Mouse (Mus musculus): ENCODE data around the gene Smchd1. TPM values are rescaled to one million over a fixed set of nuclear protein-coding genes. Genes with fewer than 3 reads are reported as not detected.

The Smchd1 gene
- polyA plus RNA-seq, 1 experiment from 2014 or later, result 90.1 TPM

DNA sequence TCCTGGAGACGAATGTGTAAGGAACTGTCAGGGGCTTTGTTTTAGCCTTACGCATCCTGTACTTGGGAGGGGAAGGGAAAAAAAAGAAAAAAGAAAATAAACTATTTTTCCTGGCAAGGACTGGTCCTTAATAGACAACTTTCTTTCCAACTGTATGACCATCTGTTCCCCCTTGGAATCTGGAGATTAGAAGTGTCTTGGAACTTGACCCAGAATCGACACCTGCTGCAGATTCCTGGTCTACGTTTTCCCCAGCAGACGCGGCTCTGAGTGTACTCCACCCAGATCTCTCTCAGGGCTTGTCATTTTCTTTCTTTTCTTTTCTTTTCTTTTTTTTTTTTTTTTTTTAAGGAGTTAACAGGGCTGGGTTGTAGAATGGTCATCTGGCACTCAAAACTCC is 171.7 kb downstream of the Smchd1 start:
- Histone ChIP-seq H3K9me3 (no peaks in the 10 kb centered on the region), H3K27me3 (replicated peaks; ENCODE audit: low read depth, poor library complexity, severe bottlenecking) (no peaks in the 10 kb centered on the region), H3K4me3 (no peak overlapping the region), H3K36me3 (replicated peaks) (peaks cover 37% of the 10 kb centered on the region), H3K27ac (replicated peaks) (no peak overlapping the region), H3K4me1 (peaks cover 15% of the 10 kb centered on the region)
- DNase-seq (ENCODE audit: low spot score), result peak; percentile 4
- 74% methylated on average over 6 of the region's 6 CpGs for WGBS

GRCm38 (mm10) chr17:71301413-71301812 is 173.7 kb downstream of the Smchd1 start:
- H3K27me3 ChIP-seq (replicated peaks; ENCODE audit: low read depth, poor library complexity, severe bottlenecking), result no peaks in the 10 kb centered on the region
- WGBS, result 67% methylated on average over 5 of the region's 5 CpGs
- H3K4me1 ChIP-seq, result peaks cover 13% of the 10 kb centered on the region
- no peaks in the 10 kb centered on the region for H3K9me3 ChIP-seq
- no peak overlapping the region for H3K27ac ChIP-seq (replicated peaks)
- no peak overlapping the region for H3K4me3 ChIP-seq
- no peak for DNase-seq (ENCODE audit: low spot score)
- H3K36me3 ChIP-seq (replicated peaks), result peaks cover 40% of the 10 kb centered on the region

- no peak for DNase-seq (ENCODE audit: low spot score)
- WGBS, result 82% methylated on average over 2 of the region's 2 CpGs
- Histone ChIP-seq H3K27me3 (replicated peaks; ENCODE audit: low read depth, poor library complexity, severe bottlenecking) (no peaks in the 10 kb centered on the region), H3K9me3 (no peaks in the 10 kb centered on the region), H3K27ac (replicated peaks) (no peak overlapping the region), H3K36me3 (replicated peaks) (peaks cover 37% of the 10 kb centered on the region), H3K4me3 (no peak overlapping the region), H3K4me1 (peaks cover 9% of the 10 kb centered on the region)
Observed at GRCm38 (mm10) chr17:71300338-71300737, 174.8 kb downstream of the Smchd1 start.

DNA sequence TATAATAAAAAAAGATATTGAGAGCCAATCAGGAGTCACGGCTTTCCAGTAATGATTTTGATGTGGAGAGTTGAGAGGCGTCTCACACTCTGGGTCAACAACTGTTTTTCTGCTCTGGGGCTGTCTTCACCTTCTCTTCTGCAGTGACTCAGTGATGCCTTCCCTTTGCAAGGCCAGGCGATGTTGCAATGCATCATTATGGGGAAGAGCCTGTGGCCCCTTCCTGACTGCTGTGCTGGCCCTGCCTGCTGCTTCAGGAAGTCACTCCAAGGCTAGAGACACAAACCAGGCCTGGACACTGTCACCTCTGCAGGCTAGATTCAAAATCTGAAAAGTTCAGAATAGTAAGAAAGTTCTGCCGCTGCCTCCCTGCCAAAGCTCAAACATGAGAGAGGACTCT is 175.3 kb downstream of the Smchd1 start:
- H3K27ac ChIP-seq (replicated peaks), result no peak overlapping the region
- DNase-seq (ENCODE audit: low spot score), result no peak
- no peak overlapping the region for H3K4me3 ChIP-seq
- WGBS, result 89% methylated on average over 4 of the region's 4 CpGs
- H3K27me3 ChIP-seq (replicated peaks; ENCODE audit: low read depth, poor library complexity, severe bottlenecking), result no peaks in the 10 kb centered on the region
- H3K4me1 ChIP-seq, result peaks cover 9% of the 10 kb centered on the region
- peaks cover 33% of the 10 kb centered on the region for H3K36me3 ChIP-seq (replicated peaks)
- no peaks in the 10 kb centered on the region for H3K9me3 ChIP-seq

DNA sequence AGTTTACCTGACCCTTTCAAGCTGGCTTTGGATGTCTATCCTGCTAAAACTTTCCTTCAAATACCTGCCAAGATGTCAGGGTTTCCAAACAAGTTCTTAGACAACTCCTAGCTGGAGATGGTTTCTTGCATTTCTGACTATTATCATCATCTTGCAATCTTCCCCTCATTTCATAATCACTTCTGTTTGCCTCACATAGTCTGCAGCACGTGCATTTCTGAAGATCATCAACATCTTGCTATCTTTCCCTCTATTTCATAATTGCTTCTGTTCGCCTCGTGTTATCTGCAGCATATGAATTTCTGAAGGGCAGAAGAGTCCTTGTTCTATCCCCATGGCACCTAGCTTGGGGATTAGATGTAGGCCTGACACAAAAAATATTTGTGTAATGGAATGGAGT is 180.6 kb downstream of the Smchd1 start:
- no peaks in the 10 kb centered on the region for H3K9me3 ChIP-seq
- H3K36me3 ChIP-seq (replicated peaks), result peaks cover 13% of the 10 kb centered on the region
- H3K4me3 ChIP-seq, result no peak overlapping the region
- H3K27ac ChIP-seq (replicated peaks), result no peak overlapping the region
- peaks cover 10% of the 10 kb centered on the region for H3K4me1 ChIP-seq
- no peaks in the 10 kb centered on the region for H3K27me3 ChIP-seq (replicated peaks; ENCODE audit: low read depth, poor library complexity, severe bottlenecking)
- WGBS, result 86% methylated on average over 3 of the region's 3 CpGs
- DNase-seq (ENCODE audit: low spot score), result no peak

Other genes with a start within 250 kb of the Smchd1 start
- gene Emilin2, start 163.4 kb downstream of the Smchd1 start, polyA plus RNA-seq (2016; fragmentation: Nextera tagmentation; extraction: Ambion mirVana), result 22.2 and 23.8 TPM in 2 replicates
- gene Gm4707, start 15.4 kb downstream of the Smchd1 start, polyA plus RNA-seq (2016; fragmentation: Nextera tagmentation; extraction: Ambion mirVana), result 7.6 and 7.7 TPM in 2 replicates
- 61.4 and 62.6 TPM in 2 replicates for gene Ndc80, start 51.5 kb upstream of the Smchd1 start, polyA plus RNA-seq (2016; fragmentation: Nextera tagmentation; extraction: Ambion mirVana)
- 0.79 and 0.87 TPM in 2 replicates for gene Spdya, start 76.7 kb upstream of the Smchd1 start, polyA plus RNA-seq (2016; fragmentation: Nextera tagmentation; extraction: Ambion mirVana)
- gene Wdr43, start 140.6 kb upstream of the Smchd1 start, polyA plus RNA-seq (2016; fragmentation: Nextera tagmentation; extraction: Ambion mirVana), result 111 and 117 TPM in 2 replicates
- 0.05 TPM in 1 of 2 replicates, not detected in the other for gene Togaram2, start 197.9 kb upstream of the Smchd1 start, polyA plus RNA-seq (2016; fragmentation: Nextera tagmentation; extraction: Ambion mirVana)